Mouse (Mus musculus): ENCODE measurements around the gene Mapkap1. TPM values are rescaled to one million over a fixed set of nuclear protein-coding genes. Genes with fewer than 3 reads are reported as not detected.
A peak's percentile ranks its signal among the peaks of the same experiment; 100 is the strongest.

Gene Mapkap1
- polyA plus RNA-seq, 1 experiment = 49.4 TPM

- Histone ChIP-seq H3K4me3 (ENCODE audit: insufficient read depth, low read depth, low read length) (peak overlapping the region; percentile 5; the same call in 1 of the 2 replicates), H3K36me3 (ENCODE audit: control insufficient read depth, insufficient read depth, low read length) (no peaks in the 10 kb centered on the region)
- no peak for TF ChIP-seq POLR2A (IDR thresholded peaks at IDR 0.05; ENCODE audit: low read depth, low read length)
- TF ChIP-seq CTCF (conservative IDR thresholded peaks at IDR 0.05; ENCODE audit: insufficient read depth, insufficient read length, low read depth, low read length) = peak; percentile 95
Observed at GRCm38 (mm10) chr2:34638955-34639650, 232.5 kb downstream of the Mapkap1 start.

DNA sequence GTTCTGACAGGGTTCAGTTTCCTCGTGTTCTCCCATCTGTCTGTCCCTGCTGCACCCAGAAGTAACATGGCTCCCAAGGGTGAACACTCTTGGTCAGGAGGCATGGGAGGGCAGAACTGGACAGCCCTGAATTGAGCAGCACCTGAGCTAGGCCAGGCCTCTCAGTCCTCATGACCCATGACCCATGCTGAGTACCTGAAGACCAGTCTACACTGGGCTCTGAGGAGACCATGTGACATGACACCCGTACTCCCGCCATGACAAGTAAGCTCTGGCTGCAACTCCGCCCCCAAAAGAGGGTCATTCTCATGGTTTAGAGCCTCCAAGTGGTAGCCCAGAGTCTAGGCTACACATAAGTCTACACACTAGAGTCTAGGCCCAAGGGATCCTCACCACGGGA lies 233.2 kb downstream of the Mapkap1 start:
- TF ChIP-seq CTCF (conservative IDR thresholded peaks at IDR 0.05; ENCODE audit: insufficient read depth, insufficient read length, low read depth, low read length) = no peak
- TF ChIP-seq POLR2A (IDR thresholded peaks at IDR 0.05; ENCODE audit: low read depth, low read length) = no peak
- 54% methylated on average over 5 of the region's 5 CpGs for WGBS
- DNase-seq = no peak
- Histone ChIP-seq H3K36me3 (ENCODE audit: control insufficient read depth, insufficient read depth, low read length) (no peaks in the 10 kb centered on the region), H3K27ac (ENCODE audit: insufficient read depth, low read depth, low read length) (no peak overlapping the region), H3K4me3 (ENCODE audit: insufficient read depth, low read depth, low read length) (no peak overlapping the region), H3K27me3 (replicated peaks; ENCODE audit: control insufficient read depth, insufficient read depth, low read length) (no peaks in the 10 kb centered on the region), H3K4me1 (ENCODE audit: control insufficient read depth, insufficient read depth, low read length) (no peaks in the 10 kb centered on the region)

More at GRCm38 (mm10) chr2:34638955-34639650, 232.5 kb downstream of the Mapkap1 start:
- Histone ChIP-seq H3K27me3 (replicated peaks; ENCODE audit: control insufficient read depth, insufficient read depth, low read length) (no peaks in the 10 kb centered on the region), H3K27ac (ENCODE audit: insufficient read depth, low read depth, low read length) (no peak overlapping the region), H3K4me1 (ENCODE audit: control insufficient read depth, insufficient read depth, low read length) (no peaks in the 10 kb centered on the region)
- peak; percentile 83 for DNase-seq
- WGBS = 11% methylated on average over 37 of the region's 37 CpGs

DNA sequence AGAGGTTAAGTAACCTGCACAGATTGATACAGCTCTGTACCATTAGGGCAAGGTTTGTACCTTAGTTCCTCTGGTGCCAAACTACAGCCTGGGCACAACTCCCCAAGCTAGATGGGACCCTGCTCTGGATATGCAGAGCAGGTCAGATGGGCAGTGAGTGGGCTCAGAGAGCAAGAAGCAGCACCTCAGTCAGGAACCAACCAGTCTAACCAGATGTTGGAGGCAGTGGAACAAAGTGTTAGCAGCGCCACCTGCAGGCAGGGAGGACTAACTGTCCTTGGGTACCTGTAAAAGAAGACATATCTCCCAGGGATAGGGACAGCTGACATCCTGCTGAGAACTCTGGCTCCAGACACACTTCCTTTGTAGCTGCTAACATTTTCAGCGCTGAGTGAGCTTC lies 235.8 kb downstream of the Mapkap1 start:
- TF ChIP-seq POLR2A (IDR thresholded peaks at IDR 0.05; ENCODE audit: low read depth, low read length) (no peak), CTCF (conservative IDR thresholded peaks at IDR 0.05; ENCODE audit: insufficient read depth, insufficient read length, low read depth, low read length) (peak; percentile 61)
- Histone ChIP-seq H3K27me3 (replicated peaks; ENCODE audit: control insufficient read depth, insufficient read depth, low read length) (no peaks in the 10 kb centered on the region), H3K4me1 (ENCODE audit: control insufficient read depth, insufficient read depth, low read length) (no peaks in the 10 kb centered on the region), H3K27ac (ENCODE audit: insufficient read depth, low read depth, low read length) (no peak overlapping the region), H3K4me3 (ENCODE audit: insufficient read depth, low read depth, low read length) (no peak overlapping the region), H3K36me3 (ENCODE audit: control insufficient read depth, insufficient read depth, low read length) (no peaks in the 10 kb centered on the region)
- WGBS = 56% methylated on average over 2 of the region's 2 CpGs
- DNase-seq = no peak

DNA sequence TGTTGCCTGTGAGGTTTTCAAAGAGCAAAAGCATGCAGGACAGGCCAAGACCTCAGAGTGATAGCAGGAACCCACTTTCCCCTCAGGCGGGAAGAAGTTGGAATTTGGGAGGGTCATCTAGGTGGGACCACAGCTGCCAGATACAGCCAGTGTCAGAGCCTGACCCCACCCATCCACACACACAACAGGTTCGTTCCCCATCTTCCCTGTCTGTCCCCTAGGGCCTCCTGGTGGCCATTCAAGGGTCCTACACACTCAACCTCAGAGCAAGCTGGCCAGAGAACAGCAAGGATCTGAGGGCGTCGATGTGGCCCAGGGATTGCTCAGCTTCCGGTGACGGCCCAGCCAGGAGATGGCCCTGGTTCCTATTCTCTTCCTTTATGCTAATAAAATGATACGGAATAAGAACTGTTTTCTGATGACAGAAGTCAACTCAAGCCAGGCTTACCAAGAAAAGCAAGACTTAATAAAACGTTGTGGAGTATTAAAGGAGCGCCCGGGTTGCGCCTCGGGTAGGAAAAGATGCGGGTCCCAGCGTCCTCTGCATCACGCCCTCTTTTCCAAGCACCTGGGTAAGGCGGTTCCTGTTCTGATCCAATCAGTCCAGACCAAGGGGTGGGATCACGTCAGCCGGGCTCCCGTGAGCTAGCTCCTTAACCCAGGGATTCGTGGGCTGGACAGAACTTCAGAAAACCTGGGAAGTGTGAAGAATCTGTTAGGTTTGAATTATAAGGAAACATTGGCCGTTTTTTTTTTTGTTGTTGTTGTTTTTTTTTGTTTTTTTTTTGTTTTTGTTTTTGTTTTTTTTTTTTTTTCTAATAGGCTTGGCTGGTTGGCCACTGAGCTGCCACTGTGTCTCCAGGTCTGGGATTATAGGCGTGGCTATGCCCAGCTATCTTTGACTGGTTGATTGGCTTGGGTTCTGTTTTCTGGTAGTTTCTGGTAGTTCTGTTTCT lies 238.3 kb downstream of the Mapkap1 start:
- Histone ChIP-seq H3K27ac (ENCODE audit: insufficient read depth, low read depth, low read length) (no peak overlapping the region), H3K27me3 (replicated peaks; ENCODE audit: control insufficient read depth, insufficient read depth, low read length) (no peaks in the 10 kb centered on the region), H3K4me3 (ENCODE audit: insufficient read depth, low read depth, low read length) (no peak overlapping the region), H3K36me3 (ENCODE audit: control insufficient read depth, insufficient read depth, low read length) (no peaks in the 10 kb centered on the region), H3K4me1 (ENCODE audit: control insufficient read depth, insufficient read depth, low read length) (no peaks in the 10 kb centered on the region)
- DNase-seq = no peak
- 62% methylated on average over 22 of the region's 22 CpGs for WGBS
- TF ChIP-seq CTCF (conservative IDR thresholded peaks at IDR 0.05; ENCODE audit: insufficient read depth, insufficient read length, low read depth, low read length) (peak; percentile 49), POLR2A (IDR thresholded peaks at IDR 0.05; ENCODE audit: low read depth, low read length) (no peak)

DNA sequence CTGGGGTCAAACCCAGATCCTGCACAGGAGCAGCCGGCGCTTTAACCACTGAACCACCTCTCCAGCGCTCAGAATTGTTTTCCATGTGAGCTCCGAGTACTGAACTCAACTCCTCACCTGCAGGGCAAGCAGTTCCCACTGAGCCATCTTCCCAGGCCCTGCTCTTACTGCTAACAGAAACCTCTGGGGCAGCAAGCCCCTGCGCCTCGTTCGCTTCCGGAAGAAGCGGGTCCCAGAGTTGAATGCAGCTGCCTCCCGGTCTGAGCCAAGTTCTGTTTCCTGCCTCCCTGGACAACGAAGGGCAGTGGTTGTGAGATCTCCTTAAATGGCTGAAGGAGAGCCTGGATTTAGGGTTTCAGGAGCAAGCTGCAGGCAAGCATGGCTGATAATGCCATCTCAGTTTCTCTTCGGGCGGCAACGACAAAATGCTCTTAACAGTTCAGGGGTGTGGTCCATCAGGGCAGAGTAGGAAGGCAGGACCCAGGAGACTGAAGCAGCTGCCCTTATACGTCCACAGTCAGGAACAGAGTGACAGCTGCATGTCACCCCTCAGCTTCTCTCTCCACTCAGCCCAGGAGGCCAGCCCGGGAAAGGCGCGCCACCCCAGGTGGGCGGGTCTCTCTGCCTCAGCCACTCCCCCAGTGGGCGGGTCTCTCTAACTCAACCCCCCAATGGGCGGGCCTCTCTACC lies 239.4 kb downstream of the Mapkap1 start:
- no peaks in the 10 kb centered on the region for H3K27me3 ChIP-seq (replicated peaks; ENCODE audit: control insufficient read depth, insufficient read depth, low read length)
- H3K4me3 ChIP-seq (ENCODE audit: insufficient read depth, low read depth, low read length) = peak overlapping the region; percentile 45
- H3K36me3 ChIP-seq (ENCODE audit: control insufficient read depth, insufficient read depth, low read length) = no peaks in the 10 kb centered on the region
- H3K4me1 ChIP-seq (ENCODE audit: control insufficient read depth, insufficient read depth, low read length) = no peaks in the 10 kb centered on the region
- 8% methylated on average over 21 of the region's 21 CpGs for WGBS
- H3K27ac ChIP-seq (ENCODE audit: insufficient read depth, low read depth, low read length) = no peak overlapping the region
- TF ChIP-seq POLR2A (IDR thresholded peaks at IDR 0.05; ENCODE audit: low read depth, low read length) (no peak), CTCF (conservative IDR thresholded peaks at IDR 0.05; ENCODE audit: insufficient read depth, insufficient read length, low read depth, low read length) (no peak)
- DNase-seq = peak; percentile 67

- no peaks in the 10 kb centered on the region for H3K27me3 ChIP-seq (replicated peaks; ENCODE audit: control insufficient read depth, insufficient read depth, low read length)
- no peak for DNase-seq
- WGBS = 7% methylated on average over 5 of the region's 5 CpGs
- TF ChIP-seq POLR2A (IDR thresholded peaks at IDR 0.05; ENCODE audit: low read depth, low read length) (no peak), CTCF (conservative IDR thresholded peaks at IDR 0.05; ENCODE audit: insufficient read depth, insufficient read length, low read depth, low read length) (no peak)
- H3K36me3 ChIP-seq (ENCODE audit: control insufficient read depth, insufficient read depth, low read length) = no peaks in the 10 kb centered on the region
- no peaks in the 10 kb centered on the region for H3K4me1 ChIP-seq (ENCODE audit: control insufficient read depth, insufficient read depth, low read length)
- no peak overlapping the region for H3K27ac ChIP-seq (ENCODE audit: insufficient read depth, low read depth, low read length)
- no peak overlapping the region for H3K4me3 ChIP-seq (ENCODE audit: insufficient read depth, low read depth, low read length)
Observed at GRCm38 (mm10) chr2:34646541-34646865, 239.9 kb downstream of the Mapkap1 start.
